Mouse (Mus musculus) lung, postnatal 14 days (tissue): ENCODE data around the gene Nxn.

Experiments used
- DNase-seq: peaks from one replicate; pipeline ENCODE4 v3.0.0; 2021

Nxn gene

DNA sequence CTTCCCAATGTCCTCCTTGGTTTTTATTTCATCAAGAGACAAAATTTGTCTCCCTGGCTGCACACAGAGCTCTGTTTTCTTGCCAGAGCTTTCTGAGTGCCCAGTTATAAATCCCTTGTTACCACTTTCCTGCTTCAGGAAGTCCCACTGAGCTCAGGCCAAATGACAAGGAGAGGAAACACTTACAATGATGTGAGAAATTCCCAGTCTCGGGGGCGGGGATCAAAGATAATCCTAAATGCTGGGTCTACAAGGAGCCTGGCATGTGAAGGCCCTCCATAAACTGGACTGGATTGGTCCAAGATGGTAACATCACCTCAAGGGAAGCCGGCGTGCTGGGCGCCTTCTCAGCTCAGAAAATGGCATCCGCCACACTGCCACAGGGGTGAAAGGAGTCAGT, 106.1 kb downstream of the Nxn start:
- peak; percentile 46 for DNase-seq

DNA sequence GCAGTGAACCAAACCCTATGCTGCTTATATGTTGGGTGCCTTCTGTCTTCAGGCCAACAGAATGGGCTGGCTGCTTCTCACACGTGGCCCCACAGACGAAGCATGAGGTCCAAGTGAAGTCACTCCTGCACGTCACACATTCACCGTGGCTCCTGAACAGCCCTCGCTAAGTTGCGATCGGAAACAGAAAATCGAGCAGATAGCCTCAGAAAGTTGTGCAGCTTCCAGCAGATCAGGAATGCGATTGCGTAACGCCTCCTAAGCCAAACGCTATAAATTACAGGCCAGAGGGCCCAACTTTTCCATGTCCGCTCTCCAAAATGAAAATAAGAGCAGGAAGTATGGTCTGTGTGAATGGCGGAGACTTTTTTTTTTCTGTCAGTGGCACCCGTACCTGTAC, 106.5 kb downstream of the Nxn start:
- peak; percentile 59 for DNase-seq

DNA sequence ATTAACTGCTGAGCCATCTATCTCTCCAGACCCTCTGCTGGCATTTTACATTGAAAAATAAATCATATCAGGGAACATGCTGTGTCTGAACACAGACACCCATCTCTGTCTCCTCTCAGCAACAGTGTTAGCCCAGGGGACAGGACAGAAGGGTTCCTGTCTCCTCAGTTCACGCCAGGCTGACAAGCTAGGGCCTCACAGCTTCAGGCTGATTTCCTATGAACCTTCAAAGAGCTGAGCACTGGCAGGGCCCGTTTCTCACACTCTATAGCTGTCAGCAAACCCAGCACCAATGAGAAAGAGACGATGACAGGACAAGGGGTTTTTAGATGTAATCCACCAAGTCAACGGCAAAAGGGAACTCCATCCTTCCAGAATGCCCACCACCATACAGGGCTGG, 107.0 kb downstream of the Nxn start:
- DNase-seq: no peak

DNA sequence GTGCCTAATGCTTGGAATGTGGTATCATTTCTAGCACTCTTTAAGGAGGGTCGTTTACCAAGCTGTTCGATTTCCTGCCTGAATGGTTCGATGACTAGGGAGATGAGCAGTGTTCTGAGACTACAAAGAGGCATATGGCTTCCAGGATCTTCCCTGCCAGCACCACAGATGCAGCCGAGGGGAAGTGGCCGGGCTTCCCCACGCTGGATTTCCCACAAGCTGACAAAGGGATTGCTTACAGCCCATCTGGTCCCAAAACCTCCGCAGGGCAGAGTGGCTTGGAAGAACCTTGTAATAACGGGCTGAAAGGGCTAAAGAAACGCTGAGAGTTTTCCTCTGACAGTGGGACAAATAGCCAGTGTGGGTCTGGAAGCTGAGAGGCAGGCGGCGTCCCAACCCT, 108.6 kb downstream of the Nxn start:
- no peak for DNase-seq

DNA sequence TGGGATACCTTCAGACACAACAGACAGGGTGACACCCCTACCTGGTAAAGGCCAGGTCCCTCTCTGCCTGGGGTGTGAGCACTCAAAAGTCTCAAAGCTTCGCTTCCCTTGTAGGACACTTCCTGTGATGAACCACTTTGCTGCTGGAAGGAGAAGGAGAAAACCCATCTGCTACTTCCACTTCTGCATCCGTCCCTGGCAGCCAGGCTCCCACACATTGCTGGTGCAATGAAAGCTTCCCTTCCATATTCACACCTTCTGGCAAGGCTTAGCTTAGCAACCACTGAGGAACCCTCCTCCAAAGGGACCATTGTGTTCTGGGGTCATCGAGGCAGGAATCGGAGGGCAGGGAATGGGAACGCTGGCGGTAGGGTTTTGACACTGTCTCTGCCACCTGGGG, 110.3 kb downstream of the Nxn start:
- no peak for DNase-seq

DNA sequence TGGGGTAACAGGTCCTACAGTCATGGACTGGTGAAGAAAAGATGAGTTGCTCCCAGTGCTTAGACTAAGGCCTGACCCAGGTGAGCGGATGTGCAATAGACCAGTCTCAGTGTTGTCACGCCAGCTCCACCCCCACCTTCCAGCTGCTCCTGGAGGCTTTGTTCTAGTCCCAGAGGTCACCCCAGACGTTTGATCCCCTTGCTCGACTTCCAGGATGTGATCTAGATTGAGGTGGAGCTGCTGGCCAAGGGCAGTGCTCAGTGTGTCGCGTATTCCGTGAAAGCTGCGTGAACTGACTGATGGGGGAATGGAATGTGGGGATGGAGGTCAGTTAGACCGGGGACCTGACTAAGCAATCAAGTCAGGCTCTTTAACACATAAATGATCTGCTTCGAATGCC, 111.6 kb downstream of the Nxn start:
- no peak for DNase-seq

DNA sequence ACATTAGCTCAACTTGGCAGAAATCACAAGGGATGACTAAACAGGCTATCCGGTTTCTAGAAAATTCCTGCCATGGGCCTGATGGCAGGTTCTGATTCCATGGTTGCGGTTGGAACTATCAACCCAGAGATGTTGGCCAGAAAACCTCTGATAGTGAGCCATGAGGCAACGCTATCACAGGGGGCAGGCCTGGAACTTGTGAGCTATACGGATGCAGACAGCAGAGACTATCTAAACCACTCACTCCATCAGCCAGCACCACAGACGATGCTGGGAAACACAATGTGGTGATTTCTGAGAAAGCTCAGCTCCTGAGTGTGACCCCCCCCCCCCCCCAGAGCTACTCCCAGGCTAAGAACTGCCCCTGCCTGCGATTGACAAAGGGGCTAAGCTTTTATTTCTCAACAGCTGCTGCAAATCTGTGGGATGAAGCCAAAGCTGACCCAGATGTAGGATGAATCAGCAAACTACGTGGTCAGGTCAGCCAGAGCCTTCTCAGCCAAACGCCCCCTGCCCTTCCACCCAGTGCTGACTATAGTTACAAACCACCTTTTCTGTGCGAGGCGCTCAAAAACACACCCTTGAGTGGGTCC, 112.3 kb downstream of the Nxn start:
- DNase-seq: no peak

DNA sequence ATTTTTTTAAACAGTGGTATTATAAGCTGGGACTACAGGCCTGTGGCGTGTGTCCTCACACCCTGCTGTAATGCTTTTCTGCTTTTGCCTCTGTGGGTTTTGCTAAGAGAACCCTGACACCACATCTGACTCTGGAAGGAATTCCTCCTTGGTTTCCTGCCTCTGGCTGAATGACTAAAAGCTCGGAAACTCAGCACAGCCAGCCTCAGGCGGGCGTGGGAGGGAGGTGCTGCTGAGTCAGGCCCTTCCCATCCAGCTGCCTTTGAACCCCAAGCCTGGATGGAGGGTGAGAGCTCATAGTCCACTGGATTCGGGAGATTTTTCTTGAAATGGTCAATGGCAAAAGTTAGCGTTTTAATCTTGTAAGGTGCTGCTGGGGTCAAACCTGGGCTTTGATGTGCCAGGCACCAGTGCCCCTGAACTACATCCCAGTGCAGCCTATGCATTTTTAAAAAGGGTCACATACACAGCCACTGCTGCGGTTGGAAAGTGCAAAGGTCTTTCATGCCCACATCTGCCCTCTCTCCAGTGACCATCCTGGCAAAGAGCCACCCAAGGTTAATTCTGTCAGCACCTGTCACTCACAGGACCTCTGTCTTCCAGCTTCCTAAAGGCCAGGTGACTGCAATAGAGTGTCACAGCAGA, 113.4 kb downstream of the Nxn start:
- DNase-seq: no peak

DNA sequence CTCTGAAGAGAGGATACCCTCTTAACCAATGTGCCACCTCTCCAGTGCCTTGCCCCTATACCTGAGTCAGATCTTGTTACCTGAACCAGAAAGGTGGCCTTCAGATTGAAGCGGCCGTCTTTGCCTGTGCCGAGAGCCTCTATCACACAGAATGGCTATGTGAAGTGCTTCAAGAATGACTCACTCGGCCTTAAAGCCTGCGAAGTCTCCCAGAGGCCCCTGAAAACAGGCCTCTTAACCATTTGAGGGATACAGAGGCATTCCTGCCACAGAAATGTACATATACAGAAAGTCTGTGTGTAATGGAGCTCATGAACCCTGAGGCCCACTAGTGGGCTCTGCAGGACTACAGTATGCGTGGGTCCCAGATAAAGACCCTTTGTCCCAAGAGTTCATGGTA, 115.1 kb downstream of the Nxn start:
- no peak for DNase-seq

DNA sequence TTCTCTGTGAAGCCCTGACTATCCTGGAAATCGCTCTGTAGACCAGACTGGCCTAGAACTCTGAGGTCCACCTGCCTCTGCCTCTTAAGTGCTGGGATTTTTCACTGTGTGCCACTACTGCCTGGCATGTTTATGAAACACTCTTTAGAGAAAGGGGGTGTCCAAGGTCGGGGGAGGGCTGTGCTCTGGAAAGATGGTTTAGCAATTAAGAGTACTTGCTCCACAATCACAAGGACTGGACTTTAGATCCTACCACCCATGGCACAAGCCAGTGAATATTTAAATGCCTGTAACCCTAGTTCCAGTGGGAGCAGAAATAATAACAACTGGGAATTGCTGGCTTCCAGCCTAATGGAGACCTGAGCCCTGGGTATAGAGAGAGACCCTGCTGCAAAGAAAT, 119.0 kb downstream of the Nxn start:
- no peak for DNase-seq

DNA sequence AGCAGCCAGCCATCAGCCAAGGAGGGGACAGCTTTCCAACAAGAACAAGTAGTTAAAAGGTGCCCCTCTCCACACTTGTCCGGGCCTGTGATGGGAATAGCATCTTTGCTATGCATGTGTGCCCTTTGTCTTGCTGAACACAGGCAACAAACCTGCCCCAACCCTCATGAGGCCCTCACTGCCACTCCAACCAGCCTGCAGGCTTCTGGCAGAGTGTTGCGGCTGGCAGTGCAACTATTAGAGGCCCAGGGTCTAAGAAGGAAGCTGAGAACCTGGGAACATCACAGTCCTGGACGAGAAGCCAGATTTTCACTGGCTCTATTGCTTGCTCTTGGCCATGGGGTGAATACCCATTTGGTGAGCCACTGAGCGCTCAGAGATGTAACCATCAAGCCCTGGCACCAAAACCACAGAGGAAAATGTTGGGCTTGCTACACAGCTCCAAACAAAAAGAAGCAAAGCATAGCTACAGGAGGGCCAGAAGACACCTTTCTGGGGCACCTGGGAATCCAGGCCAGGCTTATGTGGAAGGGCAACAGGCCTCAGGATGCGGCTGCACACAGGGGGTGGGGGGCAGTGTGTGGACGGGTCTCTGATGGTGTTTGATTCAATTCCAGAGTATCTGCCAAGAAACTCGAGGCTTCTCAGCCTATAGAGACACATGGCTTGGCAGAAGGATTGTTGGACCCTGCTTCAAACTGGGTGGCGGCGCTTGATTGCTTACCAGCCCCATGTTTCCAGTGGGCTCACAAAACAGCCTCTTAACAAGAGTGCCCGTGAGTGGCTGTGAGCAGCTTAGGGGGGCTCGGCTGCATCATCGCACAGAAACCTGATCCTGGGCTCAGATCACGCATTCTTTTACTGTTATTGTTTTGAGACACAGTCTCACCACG, 119.7 kb downstream of the Nxn start:
- no peak for DNase-seq

DNA sequence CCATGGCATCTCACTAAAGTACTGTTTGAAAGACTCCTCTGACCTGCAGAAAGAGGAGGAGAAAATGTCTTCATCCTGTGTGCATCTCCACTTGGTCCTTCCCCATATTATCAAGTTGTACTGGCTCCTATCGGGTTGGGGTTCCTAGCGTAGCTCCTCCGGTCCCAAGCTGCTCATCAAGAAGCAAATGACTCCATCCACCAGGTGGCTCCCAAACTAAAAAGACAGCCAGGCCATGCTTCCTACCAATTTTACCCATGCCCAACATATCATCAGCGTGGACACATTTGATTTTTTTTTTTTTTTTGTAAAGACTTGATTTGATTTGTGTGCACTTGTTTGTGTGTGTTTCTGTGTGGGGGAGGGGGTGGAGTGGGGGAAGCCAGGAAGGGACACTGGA, 126.5 kb downstream of the Nxn start:
- peak; percentile 19 for DNase-seq

DNA sequence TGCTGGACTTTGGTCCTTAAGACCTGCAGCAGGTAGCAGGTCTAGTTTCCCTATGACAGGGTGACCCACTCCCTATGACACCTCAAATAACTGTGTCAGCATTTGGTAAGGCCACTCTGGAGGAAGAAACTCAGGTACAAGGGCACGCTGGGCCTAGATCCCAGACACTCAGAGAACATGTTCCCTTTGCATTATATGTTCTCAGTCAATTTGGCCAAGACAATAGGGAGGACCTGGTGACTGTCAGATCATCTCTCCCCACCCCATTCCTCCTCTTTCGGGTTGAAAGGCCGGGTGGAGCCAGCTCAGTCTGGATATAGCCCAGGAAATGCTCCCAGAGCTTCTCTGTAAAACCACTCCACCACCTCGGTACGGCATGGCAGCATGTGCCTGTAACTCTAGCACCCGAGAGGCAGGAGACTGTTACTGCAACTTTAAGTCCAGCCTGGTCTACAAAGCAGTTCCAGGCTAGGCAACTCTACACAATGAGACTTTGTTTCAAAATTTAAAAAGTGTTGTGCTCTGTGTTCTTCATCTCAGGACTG, 130.3 kb downstream of the Nxn start:
- DNase-seq: no peak

DNA sequence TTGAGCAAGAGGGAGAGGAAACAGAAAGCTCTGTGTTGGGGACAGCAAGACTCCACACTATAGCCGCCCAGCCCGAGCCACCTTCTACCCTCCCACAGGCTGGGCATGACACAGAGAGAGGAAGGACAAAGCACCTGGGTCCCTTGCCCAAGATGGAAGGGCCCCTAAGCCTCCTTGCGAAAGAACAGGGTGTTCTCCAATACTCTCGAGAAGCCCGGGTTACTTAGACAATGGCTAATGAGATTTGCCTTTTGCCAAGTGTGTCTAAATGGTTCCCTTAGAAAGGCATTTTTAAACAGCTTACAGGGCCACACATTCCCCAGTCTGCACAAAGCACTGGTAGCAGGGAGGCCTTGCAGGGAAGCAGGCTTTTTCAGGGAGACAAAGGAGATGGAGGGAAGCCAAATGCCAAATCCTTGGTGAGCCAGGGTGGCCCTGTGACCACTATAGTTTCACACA, 130.9 kb downstream of the Nxn start:
- DNase-seq: no peak

DNA sequence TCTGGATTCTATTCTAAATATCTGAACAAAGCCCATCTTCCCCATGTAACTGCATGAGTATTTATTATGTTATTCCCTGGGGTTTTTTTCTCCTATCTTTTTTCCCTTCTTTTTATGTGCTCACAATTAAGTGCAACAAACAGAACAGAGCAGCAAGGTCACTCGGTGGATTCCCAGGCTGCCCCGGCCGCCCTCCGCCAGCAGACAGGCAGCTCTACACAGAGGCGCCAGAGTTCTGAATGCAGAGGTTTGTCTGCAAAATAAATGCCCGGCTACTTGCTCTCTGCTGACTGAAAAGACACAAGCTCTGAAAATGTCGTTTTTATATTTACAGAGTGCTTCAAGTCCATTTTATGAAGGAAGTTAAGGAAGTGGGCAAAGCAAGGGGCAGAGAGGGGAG, 131.4 kb downstream of the Nxn start:
- no peak for DNase-seq

DNA sequence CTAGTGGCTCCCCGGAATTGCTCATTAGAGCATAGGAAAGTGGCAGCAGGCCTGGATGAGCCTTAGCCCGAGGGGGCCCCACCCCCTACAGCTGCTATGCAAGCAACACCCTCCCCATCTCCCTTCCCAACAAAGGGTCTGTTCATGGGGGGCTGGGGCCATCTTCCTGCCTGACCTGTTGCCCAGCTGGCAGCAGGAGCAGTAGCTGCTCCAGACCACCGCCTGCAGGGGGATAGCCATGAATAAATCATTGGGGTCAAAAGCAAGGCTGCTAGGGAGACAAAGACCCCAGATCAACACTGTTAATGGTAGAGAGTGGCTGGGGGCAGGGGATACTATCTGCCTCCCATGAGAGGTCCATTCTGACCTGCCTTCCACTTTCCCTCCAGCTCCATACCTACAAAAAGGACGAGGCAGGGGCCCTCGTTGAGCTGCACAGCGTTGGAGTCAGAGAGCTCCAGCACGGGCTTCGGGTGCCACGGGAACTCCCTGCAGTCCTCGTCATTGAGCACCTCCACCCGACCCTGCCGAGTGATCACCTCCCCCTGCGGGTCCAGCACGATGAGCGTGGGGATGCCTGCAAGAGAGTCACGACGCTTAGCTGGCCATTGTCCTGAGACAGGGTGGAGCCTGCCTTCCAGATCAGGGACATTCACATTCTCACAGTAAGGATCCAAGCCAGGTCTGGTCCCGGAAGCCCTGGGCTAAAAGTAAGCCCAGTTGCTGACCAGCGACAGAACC, 136.2 kb downstream of the Nxn start:
- no peak for DNase-seq

DNA sequence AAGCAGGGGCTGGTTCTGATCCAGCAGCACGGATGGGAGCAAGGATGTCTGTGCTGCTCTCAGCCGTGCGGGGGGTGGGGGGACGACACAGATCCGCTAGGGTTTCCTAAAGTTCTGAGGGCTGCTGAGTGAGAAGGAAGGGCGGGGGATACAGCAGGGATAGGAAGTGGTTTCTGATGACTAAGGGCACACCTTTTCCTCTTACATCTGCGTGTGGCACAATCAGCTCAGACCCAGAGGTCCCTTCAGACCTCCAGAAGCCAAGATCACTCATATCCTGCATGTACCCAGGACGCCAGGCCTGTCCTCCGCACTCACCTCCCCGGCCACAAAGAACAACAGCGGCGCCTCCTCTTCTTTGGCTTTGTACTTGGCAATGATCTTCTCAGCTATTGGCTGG, 137.7 kb downstream of the Nxn start:
- no peak for DNase-seq

DNA sequence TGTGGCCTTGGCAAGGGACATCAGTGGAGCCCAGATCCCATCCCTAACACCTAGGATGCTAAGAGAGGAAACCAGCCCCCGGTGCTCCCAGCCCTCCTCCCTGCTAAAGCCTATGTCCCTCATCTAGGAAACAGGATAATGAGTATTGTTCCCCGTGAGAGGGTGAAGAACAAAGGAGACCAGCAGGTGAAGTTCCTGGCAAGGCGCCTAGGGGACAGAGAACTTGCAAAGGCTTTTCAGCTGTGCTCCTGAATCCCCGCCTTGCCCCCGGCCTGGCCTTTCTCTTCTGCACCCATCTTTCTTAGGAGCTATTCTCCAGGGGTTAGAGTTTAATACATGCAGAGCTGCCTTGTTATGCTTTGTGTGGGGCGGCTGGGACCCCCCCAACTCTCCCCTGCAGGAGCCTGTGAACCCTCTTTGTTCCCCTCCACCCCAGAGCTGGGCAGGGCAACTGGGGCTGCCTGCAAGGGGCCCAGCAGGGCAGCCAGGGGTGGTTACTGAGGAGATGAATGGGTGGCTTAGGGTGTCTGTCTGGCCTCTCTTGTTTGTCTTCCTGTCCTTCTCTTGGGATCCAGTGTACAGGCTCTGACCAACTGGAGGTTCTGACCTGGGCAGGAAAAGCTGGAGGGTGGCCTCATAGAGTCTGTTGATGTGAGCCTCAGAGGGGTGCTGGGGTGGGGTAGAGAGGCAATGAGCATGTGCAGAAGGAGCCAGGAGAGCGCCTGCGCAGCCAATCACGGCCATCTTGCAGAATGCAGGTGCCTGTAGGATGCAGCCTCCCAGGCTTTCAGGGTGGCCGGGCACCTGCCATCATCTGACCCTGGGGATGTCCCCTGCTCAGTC, 138.5 kb downstream of the Nxn start:
- DNase-seq: no peak

DNA sequence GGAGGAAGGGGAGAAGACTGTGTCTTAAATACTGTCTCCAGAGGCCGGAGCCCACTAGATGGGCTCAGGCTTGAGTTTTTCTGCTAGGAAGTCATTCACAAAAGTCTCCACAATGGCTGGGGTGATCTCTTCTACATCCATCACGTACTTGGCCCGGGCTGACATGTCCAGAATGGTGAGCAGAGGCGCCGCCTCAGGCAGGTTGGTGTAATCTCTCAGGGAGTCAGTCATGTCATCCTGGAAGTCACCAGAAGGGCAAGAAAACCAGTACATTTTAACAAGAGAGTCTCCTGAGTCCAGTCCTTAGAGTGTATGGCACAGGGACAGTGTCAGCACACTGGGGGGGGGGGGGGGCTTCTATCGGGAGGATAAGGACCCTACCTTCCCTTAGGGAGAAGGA, 140.4 kb downstream of the Nxn start:
- no peak for DNase-seq

DNA sequence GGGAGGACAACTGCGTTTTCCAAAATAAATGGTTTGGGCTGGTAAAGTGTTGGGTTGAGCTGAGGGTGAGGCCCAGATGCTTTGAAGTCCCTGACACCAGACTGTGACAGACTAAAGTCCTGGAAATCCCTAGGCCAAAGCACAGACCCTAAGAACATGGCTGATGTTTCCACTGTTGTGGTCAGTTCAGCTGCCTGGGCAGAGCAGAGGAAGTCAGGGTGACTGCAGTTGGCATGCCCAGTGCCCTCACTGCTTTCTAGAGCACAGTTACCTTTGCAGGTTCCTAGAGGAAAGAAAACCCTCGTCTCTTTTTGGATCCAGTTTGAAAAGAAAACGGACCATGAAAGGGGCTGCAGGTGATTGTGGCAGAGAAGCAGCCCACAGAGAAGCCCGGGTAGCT, 141.6 kb downstream of the Nxn start:
- DNase-seq: no peak

DNA sequence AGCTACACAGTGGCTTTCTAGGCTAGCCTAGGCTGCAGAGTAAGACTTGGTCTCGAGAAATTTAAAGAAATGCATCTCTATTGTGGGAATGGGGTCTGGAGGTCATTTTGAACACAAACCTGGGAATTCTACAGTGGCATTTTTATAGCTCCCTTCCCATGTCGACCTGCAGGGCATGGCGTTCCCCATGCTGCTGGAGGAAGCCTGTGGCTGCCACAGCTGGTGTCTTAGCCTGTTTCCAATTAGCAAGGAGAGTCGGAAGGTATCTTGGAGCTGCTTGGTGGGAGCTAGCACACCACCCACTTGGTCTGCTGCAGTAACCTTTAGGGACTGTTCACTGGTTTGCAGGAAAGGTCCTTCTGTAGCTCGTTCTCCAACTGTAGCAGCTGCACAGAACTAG, 142.8 kb downstream of the Nxn start:
- no peak for DNase-seq

DNA sequence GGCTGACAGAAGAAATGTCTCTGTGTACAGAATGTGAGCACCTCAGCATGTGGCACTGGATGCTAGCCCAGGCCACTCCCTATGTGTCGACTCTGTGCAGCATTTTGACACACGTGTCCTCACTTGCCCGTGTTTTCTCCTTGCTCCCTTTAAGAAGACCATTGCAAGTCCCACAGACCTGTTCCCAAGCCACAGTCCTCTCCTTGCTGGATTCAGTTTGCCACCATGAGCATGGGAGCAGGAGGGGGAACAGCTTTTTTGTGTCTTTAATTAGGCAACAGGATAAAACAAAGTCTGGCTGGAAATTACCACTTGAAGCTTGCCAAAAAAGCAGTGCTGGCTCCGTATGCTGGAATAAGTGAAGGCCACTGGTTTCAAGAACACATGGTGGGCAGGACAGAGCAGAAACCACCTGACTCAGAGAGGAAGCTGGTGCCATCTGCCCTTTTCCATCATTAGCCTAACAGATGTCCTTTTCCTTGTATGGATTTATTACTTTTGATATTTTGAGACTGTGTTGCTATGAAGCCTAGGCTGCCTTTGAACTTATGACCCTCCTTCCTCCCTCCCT, 143.4 kb downstream of the Nxn start:
- no peak for DNase-seq
